Mouse (Mus musculus): Measurements from ENCODE around the gene Gm47969. TPM values are rescaled to one million over a fixed set of nuclear protein-coding genes. Genes with fewer than 3 reads are reported as not detected.
"Not testable (repeated sequence)": the region's sequence is repeated elsewhere in the genome, so short reads cannot be mapped to it uniquely, and the experiment has no call there.

The Gm47969 gene
- polyA plus RNA-seq (2014; fragmentation: Nextera tagmentation; extraction: Ambion mirVana) = not detected in 2 replicates

- no peak within 1 kb of the TSS for H3K9ac ChIP-seq (ENCODE audit: low read depth, low read length)
- no peaks in the 10 kb centered on the region for H3K27me3 ChIP-seq (replicated peaks; ENCODE audit: control insufficient read depth, insufficient read depth, low read length)
- 84% methylated on average over 4 of the region's 5 CpGs for WGBS
- H3K9me3 ChIP-seq (ENCODE audit: control insufficient read depth, low read length) = no peaks in the 10 kb centered on the region
- DNase-seq (ENCODE audit: low spot score) (no peak), ATAC-seq (ENCODE audit: low read depth) (no peak)
- no peak within 1 kb of the TSS for H3K27ac ChIP-seq (replicated peaks; ENCODE audit: low read depth, low read length)
- H3K4me3 ChIP-seq (ENCODE audit: low read depth, low read length) = no peak within 1 kb of the TSS
- H3K4me2 ChIP-seq (ENCODE audit: low read depth, low read length) = no peak within 1 kb of the TSS
- no peaks in the 10 kb centered on the region for H3K4me1 ChIP-seq (ENCODE audit: control insufficient read depth, insufficient read depth, low read length)
- H3K36me3 ChIP-seq (ENCODE audit: control insufficient read depth, insufficient read depth, low read length) = no peaks in the 10 kb centered on the region
These were observed at the start of gene Gm47969 for GRCm38 (mm10) chr1:83044882-83045427. Gm47969 (plus strand) TSS chr1:83044932.

- WGBS = 89% methylated on average over 2 of the region's 9 CpGs
- H3K27me3 ChIP-seq (replicated peaks; ENCODE audit: control insufficient read depth, insufficient read depth, low read length); H3K4me1 ChIP-seq (ENCODE audit: control insufficient read depth, insufficient read depth, low read length): not testable (repeated sequence)
These were observed 44.4 kb upstream of the Gm47969 start, which contains the start of gene Gm47959 for GRCm38 (mm10) chr1:83000306-83000705. Gm47959 (plus strand) TSS chr1:83000548.

GRCm38 (mm10) chr1:83006218-83007179 lies 38.2 kb upstream of the Gm47969 start:
- Histone ChIP-seq H3K4me1 (ENCODE audit: control insufficient read depth, insufficient read depth, low read length) (no peaks in the 10 kb centered on the region), H3K9ac (ENCODE audit: low read depth, low read length) (no peak overlapping the region), H3K36me3 (ENCODE audit: control insufficient read depth, insufficient read depth, low read length) (no peaks in the 10 kb centered on the region), H3K9me3 (ENCODE audit: control insufficient read depth, low read length) (no peaks in the 10 kb centered on the region), H3K27me3 (replicated peaks; ENCODE audit: control insufficient read depth, insufficient read depth, low read length) (no peaks in the 10 kb centered on the region), H3K4me2 (ENCODE audit: low read depth, low read length) (no peak overlapping the region), H3K4me3 (ENCODE audit: low read depth, low read length) (no peak overlapping the region), H3K27ac (replicated peaks; ENCODE audit: low read depth, low read length) (no peak overlapping the region)
- no peak for DNase-seq (ENCODE audit: low spot score)
- WGBS = 76% methylated on average over 8 of the region's 8 CpGs
- no peak for ATAC-seq (ENCODE audit: low read depth)

More at GRCm38 (mm10) chr1:83000306-83000705, 44.4 kb upstream of the Gm47969 start, which contains the start of gene Gm47959:
- H3K27ac ChIP-seq (replicated peaks; ENCODE audit: low read depth, low read length); H3K4me3 ChIP-seq (ENCODE audit: low read depth, low read length); ATAC-seq (ENCODE audit: low read depth); H3K4me2 ChIP-seq (ENCODE audit: low read depth, low read length); DNase-seq (ENCODE audit: low spot score); H3K9ac ChIP-seq (ENCODE audit: low read depth, low read length); H3K36me3 ChIP-seq (ENCODE audit: control insufficient read depth, insufficient read depth, low read length); H3K9me3 ChIP-seq (ENCODE audit: control insufficient read depth, low read length): not testable (repeated sequence)

GRCm38 (mm10) chr1:83007471-83007870 lies 37.3 kb upstream of the Gm47969 start:
- no peak overlapping the region for H3K27ac ChIP-seq (replicated peaks; ENCODE audit: low read depth, low read length)
- no peaks in the 10 kb centered on the region for H3K27me3 ChIP-seq (replicated peaks; ENCODE audit: control insufficient read depth, insufficient read depth, low read length)
- no peaks in the 10 kb centered on the region for H3K9me3 ChIP-seq (ENCODE audit: control insufficient read depth, low read length)
- no peaks in the 10 kb centered on the region for H3K4me1 ChIP-seq (ENCODE audit: control insufficient read depth, insufficient read depth, low read length)
- DNase-seq (ENCODE audit: low spot score) = no peak
- no peak overlapping the region for H3K4me3 ChIP-seq (ENCODE audit: low read depth, low read length)
- no peak overlapping the region for H3K9ac ChIP-seq (ENCODE audit: low read depth, low read length)
- no peak for ATAC-seq (ENCODE audit: low read depth)
- 58% methylated on average over 6 of the region's 6 CpGs for WGBS
- H3K4me2 ChIP-seq (ENCODE audit: low read depth, low read length) = no peak overlapping the region
- no peaks in the 10 kb centered on the region for H3K36me3 ChIP-seq (ENCODE audit: control insufficient read depth, insufficient read depth, low read length)

- 93% methylated on average over 3 of the region's 3 CpGs for WGBS
- Histone ChIP-seq H3K27me3 (replicated peaks; ENCODE audit: control insufficient read depth, insufficient read depth, low read length) (no peaks in the 10 kb centered on the region), H3K27ac (replicated peaks; ENCODE audit: low read depth, low read length) (no peak overlapping the region), H3K9ac (ENCODE audit: low read depth, low read length) (no peak overlapping the region), H3K4me1 (ENCODE audit: control insufficient read depth, insufficient read depth, low read length) (no peaks in the 10 kb centered on the region), H3K4me3 (ENCODE audit: low read depth, low read length) (no peak overlapping the region), H3K36me3 (ENCODE audit: control insufficient read depth, insufficient read depth, low read length) (no peaks in the 10 kb centered on the region), H3K4me2 (ENCODE audit: low read depth, low read length) (no peak overlapping the region), H3K9me3 (ENCODE audit: control insufficient read depth, low read length) (no peaks in the 10 kb centered on the region)
- DNase-seq (ENCODE audit: low spot score) (no peak), ATAC-seq (ENCODE audit: low read depth) (no peak)
These were observed 30.3 kb upstream of the Gm47969 start for GRCm38 (mm10) chr1:83014477-83014876.

- Histone ChIP-seq H3K4me3 (ENCODE audit: low read depth, low read length) (no peak overlapping the region), H3K27me3 (replicated peaks; ENCODE audit: control insufficient read depth, insufficient read depth, low read length) (no peaks in the 10 kb centered on the region), H3K4me1 (ENCODE audit: control insufficient read depth, insufficient read depth, low read length) (no peaks in the 10 kb centered on the region), H3K27ac (replicated peaks; ENCODE audit: low read depth, low read length) (no peak overlapping the region), H3K4me2 (ENCODE audit: low read depth, low read length) (no peak overlapping the region), H3K9me3 (ENCODE audit: control insufficient read depth, low read length) (no peaks in the 10 kb centered on the region), H3K9ac (ENCODE audit: low read depth, low read length) (no peak overlapping the region), H3K36me3 (ENCODE audit: control insufficient read depth, insufficient read depth, low read length) (no peaks in the 10 kb centered on the region)
- DNase-seq (ENCODE audit: low spot score) = no peak
- 77% methylated on average over 10 of the region's 10 CpGs for WGBS
- ATAC-seq (ENCODE audit: low read depth) = no peak
These were observed 29.3 kb upstream of the Gm47969 start for GRCm38 (mm10) chr1:83015329-83015879.

GRCm38 (mm10) chr1:83016556-83016955 lies 28.2 kb upstream of the Gm47969 start:
- H3K9ac ChIP-seq (ENCODE audit: low read depth, low read length) = no peak overlapping the region
- no peaks in the 10 kb centered on the region for H3K27me3 ChIP-seq (replicated peaks; ENCODE audit: control insufficient read depth, insufficient read depth, low read length)
- WGBS = 74% methylated on average over 1 of the region's 1 CpGs
- H3K4me3 ChIP-seq (ENCODE audit: low read depth, low read length) = no peak overlapping the region
- DNase-seq (ENCODE audit: low spot score) = no peak
- ATAC-seq (ENCODE audit: low read depth) = no peak
- H3K4me2 ChIP-seq (ENCODE audit: low read depth, low read length) = no peak overlapping the region
- H3K9me3 ChIP-seq (ENCODE audit: control insufficient read depth, low read length) = no peaks in the 10 kb centered on the region
- H3K27ac ChIP-seq (replicated peaks; ENCODE audit: low read depth, low read length) = no peak overlapping the region
- no peaks in the 10 kb centered on the region for H3K4me1 ChIP-seq (ENCODE audit: control insufficient read depth, insufficient read depth, low read length)
- no peaks in the 10 kb centered on the region for H3K36me3 ChIP-seq (ENCODE audit: control insufficient read depth, insufficient read depth, low read length)

- Histone ChIP-seq H3K9me3 (ENCODE audit: control insufficient read depth, low read length) (no peaks in the 10 kb centered on the region), H3K9ac (ENCODE audit: low read depth, low read length) (no peak overlapping the region), H3K27ac (replicated peaks; ENCODE audit: low read depth, low read length) (no peak overlapping the region), H3K27me3 (replicated peaks; ENCODE audit: control insufficient read depth, insufficient read depth, low read length) (no peaks in the 10 kb centered on the region), H3K36me3 (ENCODE audit: control insufficient read depth, insufficient read depth, low read length) (no peaks in the 10 kb centered on the region), H3K4me2 (ENCODE audit: low read depth, low read length) (no peak overlapping the region), H3K4me1 (ENCODE audit: control insufficient read depth, insufficient read depth, low read length) (no peaks in the 10 kb centered on the region), H3K4me3 (ENCODE audit: low read depth, low read length) (no peak overlapping the region)
- 32% methylated on average over 1 of the region's 1 CpGs for WGBS
- ATAC-seq (ENCODE audit: low read depth) (no peak), DNase-seq (ENCODE audit: low spot score) (no peak)
These were observed 12.8 kb upstream of the Gm47969 start for GRCm38 (mm10) chr1:83031950-83032349.

All from embryonic facial prominence, embryonic 14.5 days (tissue).